Mouse (Mus musculus) heart, postnatal 0 days (tissue): ENCODE measurements around the gene Syngr2.

Experiments
- CTCF ChIP-seq: IDR thresholded peaks from 2 replicates; pipeline ENCODE4 v1.5.1; 2016; ENCODE audit warnings: antibody characterized with exemption, control low read depth, low read depth
- EP300 ChIP-seq: IDR thresholded peaks from 2 replicates; pipeline ENCODE4 v1.6.1; 2016; ENCODE audit warnings: antibody characterized with exemption, low read depth

GRCm38 (mm10) chr11:117801650-117802049 is 7.8 kb upstream of the Syngr2 start:
- TF ChIP-seq CTCF (no peak), EP300 (no peak)
